Mouse (Mus musculus): Measurements from ENCODE around the gene Mfsd9. TPM values are rescaled to one million over a fixed set of nuclear protein-coding genes. Genes with fewer than 3 reads are reported as not detected.
"Not testable (repeated sequence)": the region's sequence is repeated elsewhere in the genome, so short reads cannot be mapped to it uniquely, and the experiment has no call there.

Gene Mfsd9
- total RNA-seq, 1 experiment: 3.1 TPM

- TF ChIP-seq ZC3H11A (IDR thresholded peaks at IDR 0.05; ENCODE audit: borderline replicate concordance, low read depth, low read length) (no peak), HCFC1 (IDR thresholded peaks at IDR 0.05; ENCODE audit: borderline replicate concordance, insufficient read depth, low read length) (no peak), MAFK (IDR thresholded peaks at IDR 0.05; ENCODE audit: insufficient read depth, low read depth, low read length) (no peak), CHD2 (IDR thresholded peaks at IDR 0.05; ENCODE audit: low read depth, low read length) (no peak), ZNF384 (IDR thresholded peaks at IDR 0.05; ENCODE audit: low read depth, low read length) (no peak)
- no peak overlapping the region for H3K9ac ChIP-seq (ENCODE audit: insufficient read depth, low read depth, low read length, poor library complexity, severe bottlenecking)
- in situ Hi-C loops (cut with MboI; ENCODE audit: low sequenced_read_pairs in 2 of 2, unreplicated experiment in 2 of 2): no loop called here
- no peak for DNase-seq (ENCODE audit: low read depth, low spot score)
- no peaks in the 10 kb centered on the region for H3K4me1 ChIP-seq (ENCODE audit: control insufficient read depth in 2 of 2, insufficient read depth in 2 of 2, low read length in 2 of 2, poor library complexity in 1 of 2)
- no peak overlapping the region for H3K4me3 ChIP-seq (ENCODE audit: insufficient read depth in 1 of 2, low read depth in 1 of 2, low read length in 2 of 2, poor library complexity in 1 of 2, severe bottlenecking in 1 of 2)
- no peaks in the 10 kb centered on the region for H3K9me3 ChIP-seq (ENCODE audit: control insufficient read depth, insufficient read depth, low read depth, low read length)
- H3K36me3 ChIP-seq (ENCODE audit: control insufficient read depth, insufficient read depth, low read length, poor library complexity, severe bottlenecking): no peaks in the 10 kb centered on the region
- no peak overlapping the region for H3K27ac ChIP-seq (ENCODE audit: insufficient read depth, low read depth, low read length, poor library complexity, severe bottlenecking)
These were observed 26.4 kb downstream of the Mfsd9 start for GRCm38 (mm10) chr1:40764042-40764441.

DNA sequence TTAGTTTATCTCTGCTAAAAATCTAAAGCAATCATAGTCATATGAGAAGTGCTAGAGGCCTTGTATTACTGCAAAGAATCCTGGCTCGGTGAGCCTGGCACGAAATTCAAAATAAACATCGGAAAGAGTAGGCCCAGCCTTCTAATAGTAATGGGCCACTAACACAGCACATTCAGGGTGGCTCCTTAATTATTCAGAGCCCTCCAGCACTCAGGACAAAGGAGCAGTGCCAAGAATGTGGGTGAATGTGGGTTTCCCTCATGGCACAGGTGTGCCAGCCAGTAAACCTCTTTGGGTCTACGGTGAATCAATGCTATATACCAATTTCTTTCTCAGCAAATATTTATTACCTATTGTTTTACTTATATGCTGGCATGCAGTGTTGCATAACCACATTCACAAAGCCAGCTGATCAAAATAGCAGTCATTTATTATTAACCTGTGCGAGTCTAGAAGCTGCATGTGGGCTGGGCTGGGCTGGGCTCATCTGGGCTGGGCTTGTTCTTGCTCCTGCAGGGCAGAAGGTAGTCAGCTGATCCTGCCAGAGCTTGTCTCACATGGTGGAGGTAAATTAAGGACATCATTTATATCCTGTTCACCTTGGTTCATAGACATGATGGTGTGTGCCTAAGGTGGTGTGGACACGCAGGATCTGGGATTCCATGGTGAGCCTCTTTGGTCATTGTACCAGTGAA, 30.6 kb downstream of the Mfsd9 start:
- Histone ChIP-seq H3K27ac (ENCODE audit: insufficient read depth, low read depth, low read length, poor library complexity, severe bottlenecking) (no peak overlapping the region), H3K4me1 (ENCODE audit: control insufficient read depth in 2 of 2, insufficient read depth in 2 of 2, low read length in 2 of 2, poor library complexity in 1 of 2) (no peaks in the 10 kb centered on the region), H3K9ac (ENCODE audit: insufficient read depth, low read depth, low read length, poor library complexity, severe bottlenecking) (no peak overlapping the region), H3K36me3 (ENCODE audit: control insufficient read depth, insufficient read depth, low read length, poor library complexity, severe bottlenecking) (no peaks in the 10 kb centered on the region), H3K9me3 (ENCODE audit: control insufficient read depth, insufficient read depth, low read depth, low read length) (no peaks in the 10 kb centered on the region), H3K4me3 (ENCODE audit: insufficient read depth in 1 of 2, low read depth in 1 of 2, low read length in 2 of 2, poor library complexity in 1 of 2, severe bottlenecking in 1 of 2) (no peak overlapping the region)
- DNase-seq (ENCODE audit: low read depth, low spot score): no peak
- TF ChIP-seq HCFC1 (IDR thresholded peaks at IDR 0.05; ENCODE audit: borderline replicate concordance, insufficient read depth, low read length) (no peak), ZC3H11A (IDR thresholded peaks at IDR 0.05; ENCODE audit: borderline replicate concordance, low read depth, low read length) (no peak), CHD2 (IDR thresholded peaks at IDR 0.05; ENCODE audit: low read depth, low read length) (no peak), ZNF384 (IDR thresholded peaks at IDR 0.05; ENCODE audit: low read depth, low read length) (no peak), MAFK (IDR thresholded peaks at IDR 0.05; ENCODE audit: insufficient read depth, low read depth, low read length) (no peak)
- in situ Hi-C loops (cut with MboI; ENCODE audit: low sequenced_read_pairs in 2 of 2, unreplicated experiment in 2 of 2): no loop called here

DNA sequence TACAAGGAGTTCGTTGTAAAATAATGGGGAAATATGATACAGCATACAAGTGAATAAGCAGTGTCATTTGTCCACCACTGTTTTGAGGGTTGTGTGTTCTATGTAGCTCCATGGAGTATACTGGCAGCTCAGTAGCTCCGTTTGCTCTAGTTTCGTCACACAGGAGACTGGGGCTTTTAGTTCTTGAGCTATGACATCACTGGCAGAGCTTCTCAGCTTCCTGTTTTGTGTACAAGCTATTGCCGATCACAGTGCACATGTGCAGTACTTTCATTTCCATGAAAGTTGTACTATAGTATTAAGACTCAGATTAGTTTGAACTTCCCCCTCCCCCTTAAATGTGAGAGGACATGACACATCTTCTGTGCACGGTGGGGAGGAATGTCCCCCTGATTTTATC, 44.4 kb downstream of the Mfsd9 start:
- H3K9ac ChIP-seq (ENCODE audit: insufficient read depth, low read depth, low read length, poor library complexity, severe bottlenecking): no peak overlapping the region
- H3K36me3 ChIP-seq (ENCODE audit: control insufficient read depth, insufficient read depth, low read length, poor library complexity, severe bottlenecking): no peaks in the 10 kb centered on the region
- TF ChIP-seq HCFC1 (IDR thresholded peaks at IDR 0.05; ENCODE audit: borderline replicate concordance, insufficient read depth, low read length): no peak
- TF ChIP-seq ZNF384 (IDR thresholded peaks at IDR 0.05; ENCODE audit: low read depth, low read length): no peak
- no peak for TF ChIP-seq ZC3H11A (IDR thresholded peaks at IDR 0.05; ENCODE audit: borderline replicate concordance, low read depth, low read length)
- no peak for TF ChIP-seq CHD2 (IDR thresholded peaks at IDR 0.05; ENCODE audit: low read depth, low read length)
- no peak for TF ChIP-seq MAFK (IDR thresholded peaks at IDR 0.05; ENCODE audit: insufficient read depth, low read depth, low read length)
- in situ Hi-C loops (cut with MboI; ENCODE audit: low sequenced_read_pairs in 2 of 2, unreplicated experiment in 2 of 2): no loop called here
- no peaks in the 10 kb centered on the region for H3K4me1 ChIP-seq (ENCODE audit: control insufficient read depth in 2 of 2, insufficient read depth in 2 of 2, low read length in 2 of 2, poor library complexity in 1 of 2)
- H3K27ac ChIP-seq (ENCODE audit: insufficient read depth, low read depth, low read length, poor library complexity, severe bottlenecking): no peak overlapping the region
- H3K4me3 ChIP-seq (ENCODE audit: insufficient read depth in 1 of 2, low read depth in 1 of 2, low read length in 2 of 2, poor library complexity in 1 of 2, severe bottlenecking in 1 of 2): no peak overlapping the region
- no peaks in the 10 kb centered on the region for H3K9me3 ChIP-seq (ENCODE audit: control insufficient read depth, insufficient read depth, low read depth, low read length)
- no peak for DNase-seq (ENCODE audit: low read depth, low spot score)

- no peak for TF ChIP-seq CHD2 (IDR thresholded peaks at IDR 0.05; ENCODE audit: low read depth, low read length)
- no peak for TF ChIP-seq HCFC1 (IDR thresholded peaks at IDR 0.05; ENCODE audit: borderline replicate concordance, insufficient read depth, low read length)
- no peak for TF ChIP-seq ZNF384 (IDR thresholded peaks at IDR 0.05; ENCODE audit: low read depth, low read length)
- no peak for TF ChIP-seq MAFK (IDR thresholded peaks at IDR 0.05; ENCODE audit: insufficient read depth, low read depth, low read length)
- H3K4me1 ChIP-seq (ENCODE audit: control insufficient read depth in 2 of 2, insufficient read depth in 2 of 2, low read length in 2 of 2, poor library complexity in 1 of 2): no peaks in the 10 kb centered on the region
- no peak overlapping the region for H3K9ac ChIP-seq (ENCODE audit: insufficient read depth, low read depth, low read length, poor library complexity, severe bottlenecking)
- H3K27ac ChIP-seq (ENCODE audit: insufficient read depth, low read depth, low read length, poor library complexity, severe bottlenecking): no peak overlapping the region
- no peak overlapping the region for H3K4me3 ChIP-seq (ENCODE audit: insufficient read depth in 1 of 2, low read depth in 1 of 2, low read length in 2 of 2, poor library complexity in 1 of 2, severe bottlenecking in 1 of 2)
- no peaks in the 10 kb centered on the region for H3K36me3 ChIP-seq (ENCODE audit: control insufficient read depth, insufficient read depth, low read length, poor library complexity, severe bottlenecking)
- H3K9me3 ChIP-seq (ENCODE audit: control insufficient read depth, insufficient read depth, low read depth, low read length): no peaks in the 10 kb centered on the region
- no peak for DNase-seq (ENCODE audit: low read depth, low spot score)
- in situ Hi-C loops (cut with MboI; ENCODE audit: low sequenced_read_pairs in 2 of 2, unreplicated experiment in 2 of 2): no loop called here
These were observed 49.7 kb downstream of the Mfsd9 start for GRCm38 (mm10) chr1:40740739-40741138.

- H3K9ac ChIP-seq (ENCODE audit: insufficient read depth, low read depth, low read length, poor library complexity, severe bottlenecking); H3K36me3 ChIP-seq (ENCODE audit: control insufficient read depth, insufficient read depth, low read length, poor library complexity, severe bottlenecking); in situ Hi-C loops (cut with MboI; ENCODE audit: low sequenced_read_pairs in 2 of 2, unreplicated experiment in 2 of 2); H3K4me1 ChIP-seq (ENCODE audit: control insufficient read depth in 2 of 2, insufficient read depth in 2 of 2, low read length in 2 of 2, poor library complexity in 1 of 2); H3K4me3 ChIP-seq (ENCODE audit: insufficient read depth in 1 of 2, low read depth in 1 of 2, low read length in 2 of 2, poor library complexity in 1 of 2, severe bottlenecking in 1 of 2); H3K27ac ChIP-seq (ENCODE audit: insufficient read depth, low read depth, low read length, poor library complexity, severe bottlenecking); H3K9me3 ChIP-seq (ENCODE audit: control insufficient read depth, insufficient read depth, low read depth, low read length): not testable (repeated sequence)
- peak; percentile 30 for DNase-seq (ENCODE audit: low read depth, low spot score)
These were observed 52.2 kb downstream of the Mfsd9 start for GRCm38 (mm10) chr1:40738246-40738645.

Measured in ES-E14 (cell line).